In genomic region chr19:57411375-57412196, GRCm38 (mm10) we compare ENCODE assay signal across 8 mouse cellular contexts. TPM values are rescaled to one million over a fixed set of nuclear protein-coding genes. Genes with fewer than 3 reads are reported as not detected.
DNase-seq lines count a peak whose midpoint lies in the region; ATAC-seq and TF ChIP-seq lines count a peak whose summit lies in the region.

No protein-coding gene starts in this region.

- H3K27ac ChIP-seq in forebrain, embryonic 11.5 days (ENCODE audit: low read depth, low read length): no peak overlapping the region
- H3K27ac ChIP-seq in heart, embryonic 16.5 days (ENCODE audit: low read length): peak overlapping the region; percentile 27; the same call in 1 of the 2 replicates
- H3K27ac ChIP-seq in kidney, postnatal 0 days: peak overlapping the region; percentile 84
- H3K27ac ChIP-seq in liver, embryonic 11.5 days (ENCODE audit: low read depth, low read length): peak overlapping the region; percentile 45

- H3K4me1 ChIP-seq in forebrain, embryonic 11.5 days (replicated peaks; ENCODE audit: control insufficient read depth, insufficient read depth, low read length): no peaks in the 10 kb centered on the region
- peaks cover 13% of the 10 kb centered on the region for H3K4me1 ChIP-seq in heart, embryonic 16.5 days (ENCODE audit: control insufficient read depth, insufficient read depth, low read length)
- peaks cover 9% of the 10 kb centered on the region; the same call in 1 of the 2 replicates for H3K4me1 ChIP-seq in kidney, postnatal 0 days (replicated peaks; ENCODE audit: insufficient read depth, low read length)
- H3K4me1 ChIP-seq in liver, embryonic 11.5 days (replicated peaks; ENCODE audit: control insufficient read depth, insufficient read depth, low read length): peaks cover 20% of the 10 kb centered on the region

- 0 out of 2 replicates have a peak, but pooled peaks have one; percentile 10 for TF ChIP-seq CTCF in kidney, postnatal 0 days (IDR thresholded peaks at IDR 0.05; ENCODE audit: low read depth)

- no peaks in the 10 kb centered on the region for H3K27me3 ChIP-seq in forebrain, embryonic 11.5 days (ENCODE audit: control insufficient read depth, insufficient read depth, low read length)
- no peaks in the 10 kb centered on the region for H3K27me3 ChIP-seq in heart, embryonic 16.5 days (ENCODE audit: control insufficient read depth, insufficient read depth, low read length)
- no peaks in the 10 kb centered on the region for H3K27me3 ChIP-seq in kidney, postnatal 0 days (ENCODE audit: insufficient read depth, low read length)
- no peaks in the 10 kb centered on the region for H3K27me3 ChIP-seq in liver, embryonic 11.5 days (replicated peaks; ENCODE audit: control insufficient read depth, insufficient read depth, low read length)
- no peaks in the 10 kb centered on the region for H3K27me3 ChIP-seq in splenic B cell, adult 2 months (ENCODE audit: control insufficient read depth, insufficient read depth, low read length, poor library complexity, severe bottlenecking)

- no peak overlapping the region for H3K9ac ChIP-seq in forebrain, embryonic 11.5 days (ENCODE audit: low read length)
- peak overlapping the region; percentile 59 for H3K9ac ChIP-seq in heart, embryonic 16.5 days (ENCODE audit: low read length)
- no peak overlapping the region for H3K9ac ChIP-seq in kidney, postnatal 0 days (ENCODE audit: low read depth, low read length)
- H3K9ac ChIP-seq in liver, embryonic 11.5 days (ENCODE audit: low read depth, low read length): peak overlapping the region; percentile 46; the same call in 1 of the 2 replicates

- peak; percentile 17 to 35 for DNase-seq in urinary bladder, adult 18-20 months (ENCODE audit: low spot score in 2 of 2)
- no peak for DNase-seq in urinary bladder, postnatal 10 days (ENCODE audit: low spot score)
- DNase-seq in forebrain, embryonic 11.5 days (ENCODE audit: low spot score): peak; percentile 63
- peak; percentile 96 for DNase-seq in kidney, postnatal 0 days (ENCODE audit: low spot score)
- DNase-seq in liver, embryonic 11.5 days (ENCODE audit: low spot score): peak; percentile 49
- peak; percentile 44 for DNase-seq in splenic B cell, adult 2 months (ENCODE audit: low read depth, low spot score)

- ATAC-seq in forebrain, embryonic 11.5 days (replicated peaks; ENCODE audit: low FRiP score): no peak
- peak; percentile 58 for ATAC-seq in heart, embryonic 16.5 days (replicated peaks; ENCODE audit: extremely low read depth, insufficient read depth, low FRiP score)
- ATAC-seq in kidney, postnatal 0 days (replicated peaks; ENCODE audit: low FRiP score, low read depth): peak; percentile 92
- 0 out of 2 replicates have a peak, but pooled peaks have one; percentile 39 for ATAC-seq in liver, embryonic 11.5 days (replicated peaks; ENCODE audit: low FRiP score)
- 0 out of 2 replicates have a peak, but pooled peaks have one; percentile 13 for ATAC-seq in monocyte, adult 5-6 weeks (replicated peaks; ENCODE audit: insufficient number of reproducible peaks, low FRiP score, low TSS enrichment, poor library complexity, severe bottlenecking)

- 61% methylated on average over 29 of the region's 29 CpGs for WGBS in forebrain, embryonic 11.5 days
- WGBS in heart, embryonic 16.5 days: 25% methylated on average over 29 of the region's 29 CpGs
- WGBS in kidney, postnatal 0 days: 3% methylated on average over 29 of the region's 29 CpGs
- WGBS in liver, embryonic 11.5 days: 31% methylated on average over 29 of the region's 29 CpGs

- no peak overlapping the region for H3K4me3 ChIP-seq in forebrain, embryonic 11.5 days (ENCODE audit: low read depth, low read length)
- peak overlapping the region; percentile 39 for H3K4me3 ChIP-seq in heart, embryonic 16.5 days (ENCODE audit: low read length)
- H3K4me3 ChIP-seq in kidney, postnatal 0 days (replicated peaks; ENCODE audit: low read depth, low read length): no peak overlapping the region
- H3K4me3 ChIP-seq in liver, embryonic 11.5 days (ENCODE audit: low read depth, low read length): peak overlapping the region; percentile 28

- H3K4me2 ChIP-seq in forebrain, embryonic 11.5 days (ENCODE audit: low read depth, low read length, severe bottlenecking): no peak overlapping the region
- H3K4me2 ChIP-seq in heart, embryonic 16.5 days (ENCODE audit: low read depth, low read length): peak overlapping the region; percentile 61
- H3K4me2 ChIP-seq in kidney, postnatal 0 days (ENCODE audit: low read length): peak overlapping the region; percentile 38
- H3K4me2 ChIP-seq in liver, embryonic 11.5 days: peak overlapping the region; percentile 57

- H3K9me3 ChIP-seq in forebrain, embryonic 11.5 days (ENCODE audit: control insufficient read depth, low read length): no peaks in the 10 kb centered on the region
- H3K9me3 ChIP-seq in heart, embryonic 16.5 days (replicated peaks; ENCODE audit: control insufficient read depth, low read length): no peaks in the 10 kb centered on the region
- H3K9me3 ChIP-seq in kidney, postnatal 0 days (replicated peaks; ENCODE audit: low read length): no peaks in the 10 kb centered on the region
- no peaks in the 10 kb centered on the region for H3K9me3 ChIP-seq in liver, embryonic 11.5 days (ENCODE audit: control insufficient read depth, low read length)

- H3K36me3 ChIP-seq in forebrain, embryonic 11.5 days (ENCODE audit: control insufficient read depth, insufficient read depth, low read length): no peaks in the 10 kb centered on the region
- H3K36me3 ChIP-seq in heart, embryonic 16.5 days (ENCODE audit: control insufficient read depth, insufficient read depth): no peaks in the 10 kb centered on the region
- H3K36me3 ChIP-seq in kidney, postnatal 0 days (ENCODE audit: insufficient read depth, low read length): no peaks in the 10 kb centered on the region
- no peaks in the 10 kb centered on the region for H3K36me3 ChIP-seq in liver, embryonic 11.5 days (ENCODE audit: control insufficient read depth, insufficient read depth, low read length)
- no peaks in the 10 kb centered on the region for H3K36me3 ChIP-seq in splenic B cell, adult 2 months (ENCODE audit: control insufficient read depth, insufficient read depth, low read length, poor library complexity, severe bottlenecking)

RNA-seq across cellular contexts. Expression of gene Trub1, which starts 41.1 kb away (rescaled TPM):
- polyA plus RNA-seq in forebrain, embryonic 11.5 days (2014; fragmentation: Nextera tagmentation; extraction: Ambion mirVana): 16.3 and 22.1 TPM in 2 replicates
- 10.2 and 10.7 TPM in 2 replicates for polyA plus RNA-seq in heart, embryonic 16.5 days (2015; fragmentation: Nextera tagmentation; extraction: Ambion mirVana)
- polyA plus RNA-seq in kidney, postnatal 0 days (2015; fragmentation: Nextera tagmentation; extraction: Ambion mirVana): 24.8 and 25.5 TPM in 2 replicates
- polyA plus RNA-seq in liver, embryonic 11.5 days (2014; fragmentation: Nextera tagmentation; extraction: Ambion mirVana): 27.5 and 28.9 TPM in 2 replicates
- total RNA-seq in monocyte, adult 5-6 weeks (2017): 1.6 to 6.9 TPM (median 2.0 TPM) in 3 replicates

RNA-seq across cellular contexts. Expression of gene Fam160b1, which starts 51.1 kb away (rescaled TPM):
- 14.0 and 14.5 TPM in 2 replicates for polyA plus RNA-seq in forebrain, embryonic 11.5 days (2014; fragmentation: Nextera tagmentation; extraction: Ambion mirVana)
- 10.0 and 10.8 TPM in 2 replicates for polyA plus RNA-seq in heart, embryonic 16.5 days (2015; fragmentation: Nextera tagmentation; extraction: Ambion mirVana)
- polyA plus RNA-seq in kidney, postnatal 0 days (2015; fragmentation: Nextera tagmentation; extraction: Ambion mirVana): 12.6 and 12.8 TPM in 2 replicates
- 11.9 and 12.6 TPM in 2 replicates for polyA plus RNA-seq in liver, embryonic 11.5 days (2014; fragmentation: Nextera tagmentation; extraction: Ambion mirVana)
- total RNA-seq in monocyte, adult 5-6 weeks (2017): 17.0 to 27.0 TPM (median 17.3 TPM) in 3 replicates

Comparison
In these comparisons a context has a peak if more than half of its experiments do, and no peak if none do; other contexts are left out.
1. H3K4me3 ChIP-seq: peak in heart, embryonic 16.5 days (single experiment) and liver, embryonic 11.5 days (single experiment); none in forebrain, embryonic 11.5 days (single experiment) and kidney, postnatal 0 days (single experiment).
2. H3K9ac ChIP-seq: peak in heart, embryonic 16.5 days (single experiment) and liver, embryonic 11.5 days (single experiment); none in forebrain, embryonic 11.5 days (single experiment) and kidney, postnatal 0 days (single experiment).